19 mouse cellular contexts compared by ENCODE assay signal in genomic region chr14:27233056-27233455, GRCm38 (mm10).
"Had no signal": no experiment of that assay in that cellular context is flagged by ENCODE, and none has a peak within 500 bp of the region (broad histone marks: within the 10 kb centered on the region; RNA-seq: fewer than 3 reads in every experiment).

No protein-coding gene starts in this region.

- H3K27ac ChIP-seq: midbrain, embryonic 10.5 days; midbrain, embryonic 12.5 days; neural tube, embryonic 13.5 days; neural tube, embryonic 15.5 days; stomach, embryonic 15.5 days; stomach, postnatal 0 days had no signal

- DNase-seq: lung, adult 18-20 months; lung, embryonic 14.5 days; lung, postnatal 10 days; lung, postnatal 4 days; midbrain, embryonic 14.5 days; retina, postnatal 1 day; right cerebral cortex, adult 18-20 months; right cerebral cortex, postnatal 25 days; right cerebral cortex, postnatal 4 days; spleen, adult 18-20 months; thymus, adult 2 months; thymus, postnatal 25 days had no signal

- H3K4me3 ChIP-seq: midbrain, embryonic 10.5 days; midbrain, embryonic 12.5 days; myocyte; neural tube, embryonic 13.5 days; neural tube, embryonic 15.5 days; stomach, embryonic 15.5 days had no signal
